Mouse (Mus musculus): ENCODE results near the gene P2ry6. TPM values are rescaled to one million over a fixed set of nuclear protein-coding genes. Genes with fewer than 3 reads are reported as not detected.

The P2ry6 gene
- polyA plus RNA-seq, 1 experiment from 2014 or later, result 2.5 TPM

DNA sequence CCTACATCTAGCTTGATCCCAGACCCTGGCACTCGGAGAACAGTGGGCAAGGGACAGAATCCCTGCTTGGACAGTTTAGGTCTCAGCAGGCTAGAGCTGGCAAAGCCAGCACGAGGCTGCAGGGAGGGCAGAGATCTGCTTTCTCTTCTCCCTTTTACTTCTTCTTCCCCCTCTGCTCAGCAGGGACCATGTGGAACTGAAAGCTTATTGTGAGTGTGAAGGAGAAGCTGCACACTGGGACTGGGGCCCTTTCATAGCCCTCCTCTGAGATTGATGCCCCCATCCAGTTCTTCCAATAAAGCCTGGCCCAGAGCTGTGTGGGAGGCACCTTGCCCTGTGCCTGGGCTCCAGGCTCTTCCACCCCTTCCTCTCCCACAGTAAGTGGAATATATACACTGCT lies 30.1 kb downstream of the P2ry6 start:
- Histone ChIP-seq H3K4me2 (ENCODE audit: low read depth, severe bottlenecking) (no peak overlapping the region), H3K36me3 (ENCODE audit: control insufficient read depth, insufficient read depth, low read length) (no peaks in the 10 kb centered on the region), H3K4me1 (ENCODE audit: control insufficient read depth, insufficient read depth, low read length) (0 out of 2 replicates have a peak, but pooled peaks cover 4% of the 10 kb centered on the region), H3K9me3 (ENCODE audit: control insufficient read depth, low read length) (no peaks in the 10 kb centered on the region), H3K27me3 (ENCODE audit: control insufficient read depth, insufficient read depth, low read length) (no peaks in the 10 kb centered on the region), H3K27ac (replicated peaks; ENCODE audit: low read depth, low read length) (no peak overlapping the region), H3K4me3 (ENCODE audit: low read depth, low read length) (no peak overlapping the region), H3K9ac (ENCODE audit: low read length) (no peak overlapping the region)
- WGBS, result 90% methylated on average over 2 of the region's 2 CpGs
- ATAC-seq (ENCODE audit: insufficient number of reproducible peaks, low FRiP score, low TSS enrichment, low read depth), result no peak
- DNase-seq (ENCODE audit: low spot score), result no peak

- no peak overlapping the region for H3K9ac ChIP-seq (ENCODE audit: low read length)
- H3K27me3 ChIP-seq (ENCODE audit: control insufficient read depth, insufficient read depth, low read length), result no peaks in the 10 kb centered on the region
- WGBS, result 52% methylated on average over 12 of the region's 12 CpGs
- 0 out of 2 replicates have a peak, but pooled peaks cover 4% of the 10 kb centered on the region for H3K4me1 ChIP-seq (ENCODE audit: control insufficient read depth, insufficient read depth, low read length)
- H3K4me2 ChIP-seq (ENCODE audit: low read depth, severe bottlenecking), result no peak overlapping the region
- no peaks in the 10 kb centered on the region for H3K9me3 ChIP-seq (ENCODE audit: control insufficient read depth, low read length)
- no peak overlapping the region for H3K4me3 ChIP-seq (ENCODE audit: low read depth, low read length)
- peak; percentile 78 for DNase-seq (ENCODE audit: low spot score)
- H3K27ac ChIP-seq (replicated peaks; ENCODE audit: low read depth, low read length), result no peak overlapping the region
- H3K36me3 ChIP-seq (ENCODE audit: control insufficient read depth, insufficient read depth, low read length), result no peaks in the 10 kb centered on the region
- 0 out of 2 replicates have a peak, but pooled peaks have one; percentile 14 for ATAC-seq (ENCODE audit: insufficient number of reproducible peaks, low FRiP score, low TSS enrichment, low read depth)
Measured at GRCm38 (mm10) chr7:100942789-100943615, 31.4 kb downstream of the P2ry6 start.

DNA sequence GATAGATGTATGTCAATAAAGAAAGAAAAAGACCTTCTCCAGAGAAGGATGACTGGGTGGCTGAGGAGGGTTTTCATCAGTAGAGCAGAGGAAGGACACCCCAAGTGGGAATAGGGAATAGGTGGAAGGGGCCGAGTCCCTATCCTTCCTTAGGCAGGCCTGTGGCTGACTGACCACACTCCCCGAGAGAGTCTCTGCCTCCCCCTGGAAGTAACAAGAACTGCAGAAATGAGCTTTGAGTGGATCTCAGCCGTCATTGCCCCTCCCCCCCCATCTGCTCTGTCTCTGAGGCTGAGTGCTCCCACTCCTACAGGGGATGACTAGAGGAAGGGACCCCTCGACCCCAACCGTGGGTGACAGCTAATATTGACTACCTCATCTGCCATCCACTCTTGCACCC lies 33.3 kb downstream of the P2ry6 start:
- no peaks in the 10 kb centered on the region for H3K9me3 ChIP-seq (ENCODE audit: control insufficient read depth, low read length)
- 34% methylated on average over 5 of the region's 5 CpGs for WGBS
- no peak overlapping the region for H3K4me2 ChIP-seq (ENCODE audit: low read depth, severe bottlenecking)
- H3K4me3 ChIP-seq (ENCODE audit: low read depth, low read length), result no peak overlapping the region
- H3K9ac ChIP-seq (ENCODE audit: low read length), result no peak overlapping the region
- H3K27me3 ChIP-seq (ENCODE audit: control insufficient read depth, insufficient read depth, low read length), result no peaks in the 10 kb centered on the region
- 0 out of 2 replicates have a peak, but pooled peaks cover 4% of the 10 kb centered on the region for H3K4me1 ChIP-seq (ENCODE audit: control insufficient read depth, insufficient read depth, low read length)
- no peak overlapping the region for H3K27ac ChIP-seq (replicated peaks; ENCODE audit: low read depth, low read length)
- H3K36me3 ChIP-seq (ENCODE audit: control insufficient read depth, insufficient read depth, low read length), result no peaks in the 10 kb centered on the region
- ATAC-seq (ENCODE audit: insufficient number of reproducible peaks, low FRiP score, low TSS enrichment, low read depth), result no peak
- no peak for DNase-seq (ENCODE audit: low spot score)

- H3K9ac ChIP-seq (ENCODE audit: low read length), result no peak overlapping the region
- no peaks in the 10 kb centered on the region for H3K4me1 ChIP-seq (ENCODE audit: control insufficient read depth, insufficient read depth, low read length)
- no peak for ATAC-seq (ENCODE audit: insufficient number of reproducible peaks, low FRiP score, low TSS enrichment, low read depth)
- H3K27ac ChIP-seq (replicated peaks; ENCODE audit: low read depth, low read length), result no peak overlapping the region
- WGBS, result 92% methylated on average over 16 of the region's 16 CpGs
- DNase-seq (ENCODE audit: low spot score), result no peak
- no peaks in the 10 kb centered on the region for H3K36me3 ChIP-seq (ENCODE audit: control insufficient read depth, insufficient read depth, low read length)
- H3K4me3 ChIP-seq (ENCODE audit: low read depth, low read length), result no peak overlapping the region
- no peaks in the 10 kb centered on the region for H3K9me3 ChIP-seq (ENCODE audit: control insufficient read depth, low read length)
- H3K4me2 ChIP-seq (ENCODE audit: low read depth, severe bottlenecking), result no peak overlapping the region; the same call in 1 of the 2 replicates
- no peaks in the 10 kb centered on the region for H3K27me3 ChIP-seq (ENCODE audit: control insufficient read depth, insufficient read depth, low read length)
Measured at GRCm38 (mm10) chr7:100938106-100938505, 36.3 kb downstream of the P2ry6 start.

DNA sequence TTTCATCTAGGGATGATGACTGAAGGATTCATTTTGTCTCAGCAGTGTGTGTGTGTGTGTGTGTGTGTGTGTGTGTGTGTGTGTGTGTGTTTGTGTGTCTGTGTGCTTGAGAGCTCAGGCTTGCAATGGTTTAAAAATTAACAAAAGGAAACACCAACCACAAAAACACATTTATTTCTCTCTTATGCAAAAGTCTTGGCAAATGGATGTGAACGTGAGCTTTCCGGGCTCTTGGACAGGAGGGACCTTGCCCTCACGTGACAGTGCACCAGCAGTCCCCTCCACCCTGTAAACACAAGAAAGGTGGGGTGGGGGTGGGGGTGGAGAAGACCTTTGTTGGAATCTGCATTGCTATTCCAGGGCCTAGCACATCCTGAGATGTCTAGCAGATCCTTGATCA lies 37.0 kb downstream of the P2ry6 start:
- Histone ChIP-seq H3K4me3 (ENCODE audit: low read depth, low read length) (no peak overlapping the region), H3K27me3 (ENCODE audit: control insufficient read depth, insufficient read depth, low read length) (no peaks in the 10 kb centered on the region), H3K4me2 (ENCODE audit: low read depth, severe bottlenecking) (no peak overlapping the region), H3K9me3 (ENCODE audit: control insufficient read depth, low read length) (no peaks in the 10 kb centered on the region), H3K36me3 (ENCODE audit: control insufficient read depth, insufficient read depth, low read length) (no peaks in the 10 kb centered on the region), H3K9ac (ENCODE audit: low read length) (no peak overlapping the region), H3K27ac (replicated peaks; ENCODE audit: low read depth, low read length) (no peak overlapping the region), H3K4me1 (ENCODE audit: control insufficient read depth, insufficient read depth, low read length) (no peaks in the 10 kb centered on the region)
- WGBS, result 77% methylated on average over 3 of the region's 3 CpGs
- no peak for DNase-seq (ENCODE audit: low spot score)
- no peak for ATAC-seq (ENCODE audit: insufficient number of reproducible peaks, low FRiP score, low TSS enrichment, low read depth)

DNA sequence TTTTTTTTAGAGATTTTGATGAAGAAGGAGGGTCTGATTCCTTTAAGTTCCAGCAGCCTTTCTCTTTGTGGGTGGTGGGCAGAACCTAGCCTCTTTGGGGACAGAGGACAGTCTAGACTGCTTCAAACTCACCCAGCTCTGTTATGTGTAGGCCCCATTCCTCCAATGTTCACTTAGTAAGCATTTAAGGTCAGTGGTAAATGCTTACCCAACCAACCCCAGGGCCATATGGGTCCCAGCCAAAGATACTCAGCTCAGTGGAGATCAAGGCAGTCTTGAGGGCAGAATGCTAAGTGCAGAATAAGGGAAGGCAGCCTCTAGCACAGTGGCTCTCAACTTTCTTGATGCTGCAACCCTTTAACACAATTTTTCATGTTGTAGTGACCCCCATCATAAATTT lies 40.9 kb downstream of the P2ry6 start:
- ATAC-seq (ENCODE audit: insufficient number of reproducible peaks, low FRiP score, low TSS enrichment, low read depth) (no peak), DNase-seq (ENCODE audit: low spot score) (no peak)
- Histone ChIP-seq H3K27ac (replicated peaks; ENCODE audit: low read depth, low read length) (no peak overlapping the region), H3K27me3 (ENCODE audit: control insufficient read depth, insufficient read depth, low read length) (no peaks in the 10 kb centered on the region), H3K9me3 (ENCODE audit: control insufficient read depth, low read length) (no peaks in the 10 kb centered on the region), H3K36me3 (ENCODE audit: control insufficient read depth, insufficient read depth, low read length) (no peaks in the 10 kb centered on the region), H3K4me1 (ENCODE audit: control insufficient read depth, insufficient read depth, low read length) (peaks cover 22% of the 10 kb centered on the region), H3K4me2 (ENCODE audit: low read depth, severe bottlenecking) (no peak overlapping the region), H3K4me3 (ENCODE audit: low read depth, low read length) (no peak overlapping the region), H3K9ac (ENCODE audit: low read length) (no peak overlapping the region)

DNA sequence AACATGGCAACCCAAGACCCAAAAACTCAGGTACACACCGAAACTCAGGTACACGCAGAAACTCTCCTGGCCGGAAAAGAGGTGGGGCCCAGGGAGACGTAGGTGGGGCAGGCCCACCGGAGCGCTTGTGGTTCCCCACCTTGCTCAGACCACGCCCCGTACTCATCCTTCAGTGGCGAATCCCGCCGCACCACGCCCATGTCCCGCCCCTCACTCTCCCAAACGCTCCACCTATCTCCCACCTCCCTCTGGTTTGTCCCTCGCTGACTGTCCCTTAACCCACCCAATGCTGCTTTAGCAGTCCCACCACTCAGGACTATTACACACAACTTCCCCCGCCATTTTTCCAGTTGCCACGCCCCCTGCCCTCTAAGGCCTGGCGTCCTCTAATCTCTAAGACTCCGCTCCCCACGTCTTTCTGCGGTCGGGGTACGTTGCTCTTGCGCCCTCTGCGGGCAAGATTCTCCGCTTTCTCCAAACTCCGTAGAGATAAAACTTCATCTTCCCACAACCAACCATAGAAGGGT lies 41.9 kb downstream of the P2ry6 start:
- no peaks in the 10 kb centered on the region for H3K36me3 ChIP-seq (ENCODE audit: control insufficient read depth, insufficient read depth, low read length)
- H3K4me1 ChIP-seq (ENCODE audit: control insufficient read depth, insufficient read depth, low read length), result peaks cover 30% of the 10 kb centered on the region
- H3K27me3 ChIP-seq (ENCODE audit: control insufficient read depth, insufficient read depth, low read length), result no peaks in the 10 kb centered on the region
- H3K9ac ChIP-seq (ENCODE audit: low read length), result peak overlapping the region; percentile 87
- peak overlapping the region; percentile 85 for H3K4me3 ChIP-seq (ENCODE audit: low read depth, low read length)
- peak overlapping the region; percentile 60 for H3K4me2 ChIP-seq (ENCODE audit: low read depth, severe bottlenecking)
- 1% methylated on average over 27 of the region's 27 CpGs for WGBS
- no peaks in the 10 kb centered on the region for H3K9me3 ChIP-seq (ENCODE audit: control insufficient read depth, low read length)
- DNase-seq (ENCODE audit: low spot score) (peak; percentile 92), ATAC-seq (ENCODE audit: insufficient number of reproducible peaks, low FRiP score, low TSS enrichment, low read depth) (peak; percentile 91)
- peak overlapping the region; percentile 99 for H3K27ac ChIP-seq (replicated peaks; ENCODE audit: low read depth, low read length)

DNA sequence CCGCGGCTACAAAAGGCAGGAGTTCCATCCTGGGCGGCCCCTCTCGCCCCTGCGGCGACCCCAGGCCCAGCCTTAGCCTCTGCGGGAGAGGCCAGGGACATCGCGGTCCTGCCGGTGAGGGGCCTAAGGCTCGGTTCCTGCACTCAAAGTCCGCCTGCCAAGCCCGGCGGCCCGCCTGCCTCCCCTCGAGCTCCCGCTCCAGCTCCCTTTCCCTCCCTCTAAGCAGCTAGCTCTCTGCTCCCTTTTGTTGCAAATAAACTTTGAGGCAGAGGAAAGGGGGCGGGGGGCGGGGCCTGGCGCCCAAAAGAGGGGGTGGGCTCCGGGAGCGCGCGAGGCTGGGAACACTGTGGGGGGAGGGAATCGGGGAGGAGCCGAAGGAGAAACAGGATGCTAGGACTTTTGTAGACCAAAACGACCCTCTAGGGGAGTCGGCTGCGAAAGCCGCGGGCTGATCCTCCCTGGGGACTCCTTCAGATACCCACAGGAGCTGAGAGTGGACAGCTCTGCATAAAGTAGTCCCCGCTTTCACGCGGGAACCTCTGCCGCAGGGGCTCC lies 42.4 kb downstream of the P2ry6 start, which contains the start of gene Arhgef17:
Arhgef17 (minus strand) TSS at position 182 of the 555 bp plus-strand sequence.
- under 1% methylated on average over 35 of the region's 35 CpGs for WGBS
- peaks cover 31% of the 10 kb centered on the region for H3K4me1 ChIP-seq (ENCODE audit: control insufficient read depth, insufficient read depth, low read length)
- DNase-seq (ENCODE audit: low spot score), result peak; percentile 89
- H3K4me3 ChIP-seq (ENCODE audit: low read depth, low read length), result peak within 1 kb of the TSS; percentile 85
- peak within 1 kb of the TSS; percentile 99 for H3K27ac ChIP-seq (replicated peaks; ENCODE audit: low read depth, low read length)
- no peaks in the 10 kb centered on the region for H3K36me3 ChIP-seq (ENCODE audit: control insufficient read depth, insufficient read depth, low read length)
- ATAC-seq (ENCODE audit: insufficient number of reproducible peaks, low FRiP score, low TSS enrichment, low read depth), result peak; percentile 83
- H3K27me3 ChIP-seq (ENCODE audit: control insufficient read depth, insufficient read depth, low read length), result no peaks in the 10 kb centered on the region
- H3K9ac ChIP-seq (ENCODE audit: low read length), result peak within 1 kb of the TSS; percentile 87
- no peaks in the 10 kb centered on the region for H3K9me3 ChIP-seq (ENCODE audit: control insufficient read depth, low read length)
- H3K4me2 ChIP-seq (ENCODE audit: low read depth, severe bottlenecking), result peak within 1 kb of the TSS; percentile 60

Data from limb, embryonic 11.5 days (tissue).